Mouse (Mus musculus) left cerebral cortex, adult 2 months (tissue): ENCODE measurements around the gene Ripk1. TPM values are rescaled to one million over a fixed set of nuclear protein-coding genes. Genes with fewer than 3 reads are reported as not detected.
A peak's percentile ranks its signal among the peaks of the same experiment; 100 is the strongest.
"Not testable (repeated sequence)": the region's sequence is repeated elsewhere in the genome, so short reads cannot be mapped to it uniquely, and the experiment has no call there.

Experiments used
- DNase-seq, 2 experiments: peaks; one replicate each; pipeline ENCODE4 v3.0.0; 2021 to 2022; ENCODE audit warnings: low spot score in 2 of 2, mixed read lengths in 1 of 2; ENCODE audit errors: extremely low spot score in 1 of 2
- H3K27ac ChIP-seq: fragments of 200-600 bp; 2 replicates; pipeline ENCODE4 v1.8.1; 2022
- H3K4me3 ChIP-seq: fragments of 200-600 bp; 2 replicates; pipeline ENCODE4 v1.8.1; 2022
- CTCF ChIP-seq: fragments of 200-600 bp; IDR thresholded peaks from 2 replicates; pipeline ENCODE4 v1.8.1; 2022; ENCODE audit warnings: antibody characterized with exemption, mild to moderate bottlenecking, moderate library complexity
- intact Hi-C: fragments of 180-260 bp; cut with DNase I; formaldehyde crosslinking; loops from one replicate; pipeline ENCODE4 v1.15.1; 2025
- total RNA-seq, 2 experiments: library from RNA; stranded (reverse); gene quantifications; 2 replicates each; pipeline ENCODE4 v1.2.3; 2021

Gene Ripk1
- total RNA-seq, 2 experiments from 2014 or later = 5.8 to 6.9 TPM

GRCm38 (mm10) chr13:34062466-34062865, 60.3 kb downstream of the Ripk1 start:
- Histone ChIP-seq H3K27ac (no peak overlapping the region), H3K4me3 (no peak overlapping the region)
- no peak for TF ChIP-seq CTCF
- no peak for DNase-seq
- intact Hi-C loops = no loop called here

GRCm38 (mm10) chr13:34066351-34066750, 64.2 kb downstream of the Ripk1 start:
- DNase-seq = peak; percentile 44 to 52
- H3K27ac ChIP-seq = peak overlapping the region; percentile 17; the same call in 1 of the 2 replicates
- H3K4me3 ChIP-seq = no peak overlapping the region
- peak; percentile 9; the same call in 1 of the 2 replicates for TF ChIP-seq CTCF
- intact Hi-C loops = no loop called here

- Histone ChIP-seq H3K27ac (no peak overlapping the region), H3K4me3 (no peak overlapping the region)
- no peak for DNase-seq
- intact Hi-C loops = loop anchor here (10.0 kb wide), 1 partner anchor 275 kb away; the partner anchor contains the start of gene Slc22a23
- no peak for TF ChIP-seq CTCF
Observed at GRCm38 (mm10) chr13:34070296-34070695, 68.1 kb downstream of the Ripk1 start.

- TF ChIP-seq CTCF = no peak
- intact Hi-C loops = loop anchor here (10.0 kb wide), 1 partner anchor 273 kb away; the partner anchor contains the start of gene Slc22a23
- Histone ChIP-seq H3K4me3 (no peak overlapping the region), H3K27ac (no peak overlapping the region)
- no peak for DNase-seq
Observed at GRCm38 (mm10) chr13:34071836-34072235, 69.7 kb downstream of the Ripk1 start.

- Histone ChIP-seq H3K4me3 (no peak overlapping the region), H3K27ac (no peak overlapping the region)
- no peak for TF ChIP-seq CTCF
- no peak for DNase-seq
- intact Hi-C loops = loop anchor here (10.0 kb wide), 1 partner anchor 272 kb away; the partner anchor contains the start of gene Slc22a23
Observed at GRCm38 (mm10) chr13:34072847-34073246, 70.7 kb downstream of the Ripk1 start.

GRCm38 (mm10) chr13:34074441-34074840, 72.3 kb downstream of the Ripk1 start:
- intact Hi-C loops = loop anchor here (10.0 kb wide), 1 partner anchor 270 kb away; the partner anchor contains the start of gene Slc22a23
- DNase-seq, H3K27ac ChIP-seq, H3K4me3 ChIP-seq: not testable (repeated sequence)

- H3K27ac ChIP-seq, DNase-seq: not testable (repeated sequence)
- peak overlapping the region; percentile 76 for H3K4me3 ChIP-seq
- intact Hi-C loops = loop anchor here (10.0 kb wide), 1 partner anchor 269 kb away; the partner anchor contains the start of gene Slc22a23
Observed at GRCm38 (mm10) chr13:34075893-34076292, 73.7 kb downstream of the Ripk1 start.

- H3K4me3 ChIP-seq = peak overlapping the region; percentile 76
- peak; percentile 46 to 47 for DNase-seq
- intact Hi-C loops = loop anchor here (10.0 kb wide), 1 partner anchor 268 kb away; the partner anchor contains the start of gene Slc22a23
Observed at GRCm38 (mm10) chr13:34076561-34077491, 74.7 kb downstream of the Ripk1 start.

GRCm38 (mm10) chr13:34077492-34078271, 75.5 kb downstream of the Ripk1 start, which contains the start of gene Tubb2a:
Gene Tubb2a, minus strand, starts transcription at chr13:34078007.
- peak within 1 kb of the TSS; percentile 94 for H3K27ac ChIP-seq
- peak; percentile 93 to 95 for DNase-seq
- intact Hi-C loops = loop anchor here (2.0 to 10.0 kb wide), 3 partner anchors 53 to 267 kb away; partner anchors contain the start of genes Slc22a23 and Tubb2b
- H3K4me3 ChIP-seq = peak within 1 kb of the TSS; percentile 76
- peak; percentile 67 for TF ChIP-seq CTCF

More at GRCm38 (mm10) chr13:34076561-34077491, 74.7 kb downstream of the Ripk1 start:
- TF ChIP-seq CTCF = no peak
- peak overlapping the region; percentile 94 for H3K27ac ChIP-seq

GRCm38 (mm10) chr13:34078500-34079280, 76.5 kb downstream of the Ripk1 start:
- no peak for DNase-seq
- peak overlapping the region; percentile 76 for H3K4me3 ChIP-seq
- intact Hi-C loops = loop anchor here (2.0 to 10.0 kb wide), 3 partner anchors 52 to 266 kb away; partner anchors contain the start of genes Slc22a23 and Tubb2b
- peak overlapping the region; percentile 94 for H3K27ac ChIP-seq
- no peak for TF ChIP-seq CTCF
